Mouse (Mus musculus) thymus, postnatal 25 days (tissue): Measurements from ENCODE around the gene Psg23.
"Not testable (repeated sequence)": the region's sequence is repeated elsewhere in the genome, so short reads cannot be mapped to it uniquely, and the experiment has no call there.

Experiments
- DNase-seq: peaks from one replicate; pipeline ENCODE4 v3.0.0; 2022

Gene Psg23

DNA sequence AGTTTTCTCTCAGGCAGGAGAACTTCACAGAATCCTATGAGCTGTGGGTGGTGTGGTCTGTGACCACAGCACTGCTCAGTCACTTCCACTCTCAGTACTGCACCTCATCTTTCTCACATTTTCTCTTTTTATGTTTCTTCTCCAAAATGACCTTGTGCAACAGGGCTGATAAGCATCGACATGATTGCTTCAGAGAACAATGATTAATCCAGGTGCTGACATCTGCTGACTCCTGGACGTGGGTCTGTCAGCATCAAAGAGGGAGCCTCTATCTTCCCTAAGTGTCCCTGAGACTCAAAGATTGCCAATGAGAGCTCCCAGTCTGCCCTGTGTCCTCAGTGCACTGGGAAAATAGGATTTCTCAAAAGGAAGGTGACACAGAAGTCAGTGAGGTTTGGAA, at the start of gene Psg23:
Psg23 (minus strand) TSS at position 101 of the 400 bp plus-strand sequence.
- DNase-seq: not testable (repeated sequence)

DNA sequence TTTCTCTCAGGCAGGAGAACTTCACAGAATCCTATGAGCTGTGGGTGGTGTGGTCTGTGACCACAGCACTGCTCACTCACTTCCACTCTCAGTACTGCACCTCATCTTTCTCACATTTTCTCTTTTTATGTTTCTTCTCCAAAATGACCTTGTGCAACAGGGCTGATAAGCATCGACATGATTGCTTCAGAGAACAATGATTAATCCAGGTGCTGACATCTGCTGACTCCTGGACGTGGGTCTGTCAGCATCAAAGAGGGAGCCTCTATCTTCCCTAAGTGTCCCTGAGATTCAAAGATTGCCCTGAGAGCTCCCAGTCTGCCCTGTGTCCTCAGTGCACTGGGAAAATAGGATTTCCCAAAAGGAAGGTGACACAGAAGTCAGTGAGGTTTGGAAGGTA, 40.3 kb upstream of the Psg23 start, which contains the start of gene Psg21:
Psg21 (minus strand) TSS at position 101 of the 400 bp plus-strand sequence.
- DNase-seq: not testable (repeated sequence)

DNA sequence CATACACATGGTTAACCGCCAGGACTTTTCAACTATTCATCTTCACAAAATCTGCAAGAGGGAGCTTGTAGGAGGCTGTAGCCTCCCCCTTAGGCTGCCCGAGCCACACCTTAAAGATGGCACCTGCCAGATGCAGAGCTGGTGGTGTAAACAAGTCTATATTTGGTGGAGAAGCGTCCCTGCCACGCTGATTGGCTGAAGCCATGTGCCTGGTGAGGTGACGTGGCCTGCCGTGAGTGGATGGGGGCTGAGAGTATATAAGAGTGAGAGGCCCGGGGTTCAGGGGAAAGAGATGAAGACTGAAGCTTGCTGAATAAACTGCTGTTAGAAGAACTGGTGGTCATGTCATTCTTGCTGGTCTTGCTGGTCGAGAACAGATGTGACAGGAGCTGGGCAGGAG, 10.6 kb upstream of the Psg23 start:
- DNase-seq: not testable (repeated sequence)

DNA sequence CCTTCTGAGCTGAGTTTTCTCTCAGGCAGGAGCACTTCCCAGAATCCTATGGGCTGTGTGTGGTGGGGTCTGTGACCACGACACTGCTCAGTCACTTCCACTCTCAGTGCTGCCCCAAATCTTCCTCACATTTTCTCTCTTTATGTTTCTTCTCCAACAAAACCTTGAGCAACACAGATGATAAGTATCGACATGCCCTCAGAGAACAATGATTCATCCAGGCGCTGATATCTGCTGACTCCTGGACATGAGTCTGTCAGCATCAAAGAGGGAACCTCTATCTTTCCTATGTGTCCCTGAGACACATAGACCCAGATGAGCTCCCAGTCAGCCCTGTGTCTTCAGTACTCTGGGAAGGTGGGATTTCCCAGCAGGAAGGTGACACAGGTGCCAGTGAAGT, 49.1 kb downstream of the Psg23 start, which contains the start of gene Psg27:
Psg27 (minus strand) TSS at position 101 of the 400 bp plus-strand sequence.
- DNase-seq: no peak

DNA sequence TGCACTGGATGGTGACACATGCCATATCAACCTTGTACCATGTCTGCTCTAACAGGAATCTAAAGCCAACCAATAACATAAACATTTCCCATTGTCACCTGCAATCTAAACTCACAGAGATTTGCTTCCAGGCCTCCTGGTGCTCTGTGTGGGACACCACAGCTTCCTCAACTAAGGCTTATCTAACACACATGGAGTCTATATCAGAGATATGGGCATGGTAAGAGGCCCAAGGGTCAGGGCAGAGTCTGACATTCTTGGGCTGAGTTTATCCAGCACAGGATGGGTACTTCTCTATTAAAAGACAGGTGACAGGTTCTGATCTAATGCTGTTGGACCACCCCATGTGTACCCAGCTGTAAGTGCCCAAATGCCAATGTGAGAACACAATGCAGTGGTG, 56.5 kb downstream of the Psg23 start:
- no peak for DNase-seq
